Mouse (Mus musculus) urinary bladder, postnatal 25 days (tissue): ENCODE measurements at regions not wholly inside any gene's neighbourhood (a gene's known extent, or its start where the extent isn't known, plus 50 kb on each side); places are given as distances from the start of the nearest gene placed in this dataset.
"Not testable (repeated sequence)": the region's sequence is repeated elsewhere in the genome, so short reads cannot be mapped to it uniquely, and the experiment has no call there.

Experiments
- DNase-seq: peaks from one replicate; pipeline ENCODE4 v3.0.0; 2022; ENCODE audit warnings: low spot score

DNA sequence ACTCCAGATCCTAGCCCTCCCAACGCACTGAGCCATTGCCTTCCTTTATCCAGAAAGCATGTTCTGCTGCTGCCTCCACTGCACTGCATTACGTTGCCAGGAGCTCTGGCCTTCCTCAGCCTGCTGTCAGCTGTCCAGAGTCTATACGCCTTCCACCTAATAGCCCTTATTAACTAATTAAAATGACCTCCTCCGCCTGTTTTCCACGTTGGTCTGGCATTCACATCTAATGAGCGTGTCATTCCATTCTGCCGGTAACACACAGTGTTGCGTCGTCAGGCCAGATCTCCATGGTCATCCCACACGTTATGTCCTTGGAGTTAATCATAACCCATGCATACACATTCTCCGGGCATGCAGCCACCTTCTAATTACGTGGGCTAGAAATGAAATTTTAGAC is 56.7 kb upstream of the Med4 start:
- no peak for DNase-seq

DNA sequence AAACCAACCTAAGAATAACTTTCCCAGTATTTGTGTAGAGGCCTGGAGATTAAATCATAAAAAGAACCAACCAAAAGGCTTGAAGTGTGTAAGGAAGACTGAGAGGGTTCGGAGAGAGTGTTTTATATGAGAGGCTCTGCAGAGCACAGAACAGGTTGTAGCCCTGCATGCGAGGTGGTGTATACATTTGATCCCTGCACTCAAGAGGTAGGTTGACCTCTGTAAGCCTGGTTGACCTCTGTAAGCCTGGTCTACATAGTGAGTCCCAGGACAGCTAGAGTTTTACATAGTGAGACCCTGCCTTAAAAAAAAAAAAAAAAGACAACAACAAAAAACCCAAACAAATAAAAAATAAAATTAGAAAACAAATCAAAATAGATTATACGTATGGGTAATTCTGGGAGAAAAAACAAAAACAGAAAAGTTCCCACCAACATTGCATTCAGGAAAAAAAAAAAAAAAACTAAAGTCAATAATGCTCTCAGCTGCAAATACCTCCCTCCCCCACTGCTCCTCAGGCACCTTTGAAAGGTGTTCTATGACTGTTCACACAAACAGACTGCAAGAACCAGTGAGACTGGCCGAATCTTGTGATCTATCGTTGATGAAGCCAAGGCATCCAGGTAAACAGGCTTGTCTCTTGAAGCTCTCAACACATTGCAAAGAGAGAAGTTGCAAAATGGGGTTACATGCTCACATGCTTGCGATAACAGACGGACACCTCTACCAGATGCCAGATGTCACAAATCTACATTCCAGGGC is 57.3 kb upstream of the Med4 start:
- DNase-seq = no peak

DNA sequence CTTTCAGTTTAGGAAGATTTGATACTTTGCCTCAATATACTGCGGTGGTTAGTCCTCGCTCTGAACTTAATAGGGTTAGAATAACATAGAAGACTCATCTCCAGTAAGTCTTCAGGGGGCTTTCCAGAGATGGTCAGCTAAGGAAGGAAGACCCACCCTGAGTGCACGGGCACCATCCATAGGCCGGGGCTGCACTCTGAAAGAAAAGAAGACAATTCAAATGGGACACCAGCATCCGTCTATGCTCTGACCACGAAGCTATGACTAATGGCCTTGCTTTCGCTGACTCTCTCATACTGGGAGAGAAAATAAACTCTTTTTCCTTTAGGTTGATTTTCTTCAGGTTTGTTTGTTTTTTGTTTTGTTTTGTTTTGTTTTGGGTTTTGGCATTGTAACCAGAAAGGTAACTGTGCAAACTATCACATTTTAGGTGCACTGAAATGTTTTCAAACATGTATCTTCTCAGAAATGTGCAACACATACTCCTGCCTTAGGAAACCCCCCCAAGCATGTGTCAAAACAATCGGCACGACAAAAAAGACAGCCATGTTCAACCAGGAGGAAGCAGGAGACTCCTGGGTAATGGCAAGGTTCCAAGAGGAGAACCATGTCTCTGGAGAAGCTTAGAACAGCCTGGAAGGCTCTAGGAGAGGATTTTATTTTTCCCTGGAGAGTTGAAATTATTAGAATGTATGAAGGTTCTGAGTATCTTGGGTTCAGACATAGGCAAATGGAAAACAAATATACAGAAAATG is 58.4 kb upstream of the Med4 start:
- DNase-seq = no peak

DNA sequence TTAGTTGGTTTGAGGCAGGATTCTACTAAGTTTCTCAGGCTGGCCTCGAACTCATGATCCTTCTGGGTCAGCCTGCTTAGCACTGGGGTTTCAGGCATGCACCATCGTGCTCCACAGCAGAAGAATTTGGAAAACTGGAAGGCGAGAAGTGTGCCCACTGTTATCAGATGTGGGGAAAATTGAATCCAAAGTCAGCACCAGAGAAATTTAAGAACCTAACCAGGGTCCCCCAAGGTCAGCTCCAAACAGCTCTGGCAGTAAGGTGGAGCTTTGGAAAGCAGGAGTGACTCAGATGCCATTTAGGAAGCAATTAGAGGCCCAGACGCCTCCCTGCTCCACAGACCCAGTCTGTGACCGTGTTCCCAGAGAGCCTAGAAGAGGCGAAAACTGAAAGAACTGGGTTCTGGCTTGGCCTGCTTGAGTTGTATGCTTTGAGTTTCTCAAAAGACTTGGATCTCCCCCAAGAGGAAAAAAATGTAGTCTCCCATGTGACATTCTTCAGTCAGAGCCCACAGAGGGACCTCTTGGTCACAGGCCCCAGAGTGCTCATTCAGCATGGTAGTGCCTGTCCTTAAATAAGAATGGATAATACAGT is 59.8 kb upstream of the Med4 start:
- no peak for DNase-seq

DNA sequence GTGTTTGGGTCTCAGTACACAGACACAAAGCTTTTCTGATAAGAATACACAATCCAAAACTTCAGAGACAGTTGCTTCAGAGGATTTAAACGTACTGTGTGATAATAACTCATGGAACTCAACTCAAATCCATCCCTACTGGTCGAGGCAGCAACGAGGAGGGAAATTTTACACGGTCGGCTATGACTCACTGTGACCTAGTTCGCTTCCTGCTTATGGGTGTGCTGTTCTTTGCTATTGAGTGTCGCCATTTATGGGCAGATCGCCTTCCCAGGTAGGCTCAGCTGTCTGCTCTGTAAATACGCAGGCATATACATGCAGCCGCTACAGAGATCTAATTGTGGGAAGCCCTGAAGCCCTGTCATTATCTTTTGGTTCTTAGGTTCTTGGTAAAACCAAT is 60.7 kb upstream of the Med4 start:
- DNase-seq = no peak

DNA sequence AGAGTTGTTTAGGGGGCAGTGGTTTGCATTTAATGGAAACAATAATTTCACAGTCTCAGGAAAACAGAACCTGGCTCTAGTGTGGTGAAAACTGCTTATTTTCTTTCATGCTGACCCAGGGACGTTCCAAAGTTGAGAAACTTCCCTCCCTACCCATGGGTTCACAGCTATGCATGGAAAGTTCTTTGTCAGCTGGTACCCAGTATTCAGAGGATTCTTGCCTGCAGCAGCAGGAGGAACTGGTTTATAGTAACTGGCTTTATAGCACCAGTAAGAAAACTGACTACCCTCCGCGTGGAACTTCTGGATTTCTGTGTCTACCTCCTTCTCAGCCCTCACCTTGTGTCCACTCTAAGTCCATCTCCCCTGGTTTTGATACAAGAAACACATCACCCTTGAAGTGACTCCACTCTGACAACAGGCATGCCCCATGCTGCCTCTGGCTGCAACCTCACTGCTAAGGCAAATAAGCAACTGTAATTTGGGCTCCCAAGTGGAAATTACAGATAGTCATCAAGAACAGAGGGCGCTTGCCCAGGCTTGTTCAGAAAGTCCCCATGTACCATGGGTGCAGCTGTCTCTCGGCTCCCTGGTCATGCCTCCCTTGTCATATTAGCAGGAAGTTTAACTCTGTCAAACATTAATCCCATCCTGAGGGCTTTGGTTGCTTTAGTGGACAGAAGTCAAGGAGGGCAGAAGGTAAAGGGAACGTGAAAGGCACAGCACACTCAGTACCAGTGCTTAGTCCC is 60.6 kb upstream of the Itm2b start:
- DNase-seq = no peak

DNA sequence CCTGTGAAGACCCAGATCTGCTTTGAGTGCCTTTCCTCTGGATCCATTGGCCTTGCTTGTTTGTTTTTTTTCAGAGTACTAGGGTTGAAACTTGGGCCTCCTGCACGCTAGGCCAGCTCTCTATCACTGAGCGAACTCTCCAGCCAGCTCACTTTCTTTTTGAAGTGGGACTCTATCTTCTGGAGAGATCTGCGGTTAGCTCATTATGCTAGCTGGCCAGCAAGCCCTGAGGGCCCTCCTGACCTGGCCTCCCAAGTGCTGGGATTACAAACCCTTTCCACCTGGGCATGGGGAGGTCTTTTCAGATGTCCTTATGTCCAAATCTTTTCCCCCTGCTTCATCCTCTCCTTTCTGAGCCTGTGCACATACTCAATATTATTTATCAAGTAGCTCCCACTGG is 59.6 kb upstream of the Itm2b start:
- DNase-seq = no peak

DNA sequence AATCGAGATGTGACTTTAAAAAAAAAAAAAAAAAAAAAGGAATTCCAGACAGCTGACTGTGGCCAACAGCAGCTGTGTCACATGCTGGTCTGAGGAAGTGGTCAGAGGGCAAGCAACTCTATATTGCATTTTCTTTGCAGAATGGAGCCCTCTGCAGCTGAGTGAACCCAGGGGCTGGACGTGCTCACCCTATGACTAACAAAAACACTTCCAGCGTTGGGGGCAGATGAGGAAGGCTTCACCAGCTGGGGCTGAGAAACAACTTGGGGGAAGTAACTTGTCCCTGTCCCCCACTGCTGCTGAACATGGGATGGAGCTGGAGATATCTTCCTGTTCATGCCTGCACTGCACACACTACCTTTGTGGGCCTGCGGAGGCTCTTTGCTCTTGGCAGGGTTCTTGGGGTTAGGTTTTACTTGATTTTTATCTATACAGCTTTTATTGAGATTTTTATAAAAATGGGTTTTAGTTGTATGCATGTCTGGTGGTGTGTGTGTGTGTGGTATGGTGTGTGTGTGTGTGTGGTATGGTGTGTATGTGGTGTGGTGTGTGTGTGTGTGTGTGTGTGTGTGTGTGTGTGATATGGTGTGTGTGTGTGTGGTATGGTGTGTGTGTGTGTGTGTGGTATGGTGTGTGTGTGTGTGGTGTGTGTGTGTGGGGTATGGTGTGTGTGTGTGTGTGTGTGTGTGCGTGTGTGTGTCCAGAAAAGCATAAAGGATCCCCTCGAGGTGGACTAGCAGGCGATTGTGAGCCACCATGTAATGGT is 57.0 kb upstream of the Itm2b start:
- peak; percentile 30 for DNase-seq

DNA sequence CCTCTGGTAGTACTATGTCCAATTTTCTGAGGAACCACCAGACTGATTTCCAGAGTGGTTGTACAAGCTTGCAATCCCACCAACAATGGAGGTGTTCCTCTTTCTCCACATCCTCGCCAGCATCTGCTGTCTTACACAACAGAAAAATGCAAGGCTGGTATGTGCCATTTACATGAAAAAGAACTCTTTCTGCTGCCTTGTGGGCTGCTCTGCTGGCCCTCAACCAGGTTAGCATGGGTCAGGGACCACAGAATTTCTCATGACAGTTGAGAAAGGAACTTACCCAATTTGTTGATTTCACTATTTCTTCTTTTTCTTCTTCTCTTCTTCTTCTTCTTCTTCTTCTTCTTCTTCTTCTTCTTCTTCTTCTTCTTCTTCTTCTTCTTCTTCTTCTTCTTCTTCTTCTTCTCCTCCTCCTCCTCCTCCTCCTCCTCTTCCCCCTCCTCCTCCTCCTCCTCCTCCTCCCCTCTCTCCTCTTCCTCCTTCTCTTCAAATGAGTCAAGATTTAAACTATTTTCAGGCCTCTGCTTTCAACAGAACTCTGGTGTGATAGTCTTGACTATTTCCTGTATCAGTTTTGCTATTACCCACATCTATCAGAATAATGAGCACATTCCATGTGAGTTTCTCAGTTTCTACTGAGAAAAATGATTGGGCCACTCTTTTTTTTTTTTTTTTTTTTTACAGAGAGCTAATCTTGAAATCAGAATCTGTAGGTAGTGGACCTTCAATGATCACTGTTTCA is 56.3 kb upstream of the Itm2b start:
- DNase-seq = not testable (repeated sequence)

DNA sequence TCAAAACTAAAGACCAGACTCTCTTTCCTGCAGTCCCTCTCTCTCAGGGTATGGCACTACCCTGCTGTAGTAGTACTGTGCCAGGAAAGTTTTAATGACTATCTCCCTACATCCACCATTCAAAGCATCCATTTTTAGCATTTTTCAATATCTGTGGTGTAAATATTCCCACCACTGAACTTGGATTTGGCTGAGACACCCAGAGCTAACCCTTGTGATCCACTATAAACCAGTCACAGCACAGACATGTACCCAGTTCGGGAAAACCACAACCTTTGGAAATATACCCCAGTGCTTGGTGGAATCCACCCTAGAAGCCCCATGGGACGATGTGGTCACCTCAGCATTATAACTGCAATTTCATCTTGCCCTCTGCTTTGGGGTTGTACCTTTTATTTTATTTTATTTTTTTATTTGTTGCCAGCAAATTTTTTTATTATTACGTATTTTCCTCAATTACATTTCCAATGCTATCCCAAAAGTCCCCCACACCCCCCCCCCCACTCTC is 54.8 kb upstream of the Itm2b start:
- no peak for DNase-seq

DNA sequence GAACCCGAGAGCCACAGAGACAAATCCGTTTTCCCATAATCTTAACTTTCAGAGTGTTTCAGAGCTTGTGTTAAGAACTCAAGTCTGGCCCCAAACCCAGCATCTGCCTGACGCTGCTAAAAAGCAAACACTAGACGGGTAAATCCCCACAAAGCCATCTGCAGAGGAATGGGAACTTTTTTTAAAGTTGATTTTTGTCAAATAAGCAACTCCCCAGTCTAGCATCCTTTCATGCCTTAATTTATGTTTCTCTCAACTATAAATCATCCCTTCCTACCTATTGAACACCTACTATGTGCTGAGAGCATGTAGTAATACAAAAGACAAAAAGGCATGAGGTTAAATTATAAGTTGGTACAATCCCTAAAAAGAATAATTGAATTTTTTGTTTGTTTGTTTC is 50.8 kb upstream of the Itm2b start:
- DNase-seq = no peak
